Mouse (Mus musculus) olfactory bulb, adult 2 months (tissue): Measurements from ENCODE around the gene Hk1.

Experiments
- CTCF ChIP-seq: fragments of 200-500 bp; IDR thresholded peaks from 2 replicates; pipeline ENCODE4 v1.5.1; 2012; ENCODE audit warnings: low read depth, mild to moderate bottlenecking, low read length, moderate library complexity; ENCODE audit not compliant: insufficient read depth
- POLR2A ChIP-seq: fragments of 200-500 bp; IDR thresholded peaks from 2 replicates; pipeline ENCODE4 v1.6.1; 2012; ENCODE audit warnings: mild to moderate bottlenecking, low read depth, low read length, moderate library complexity; ENCODE audit not compliant: insufficient read depth

DNA sequence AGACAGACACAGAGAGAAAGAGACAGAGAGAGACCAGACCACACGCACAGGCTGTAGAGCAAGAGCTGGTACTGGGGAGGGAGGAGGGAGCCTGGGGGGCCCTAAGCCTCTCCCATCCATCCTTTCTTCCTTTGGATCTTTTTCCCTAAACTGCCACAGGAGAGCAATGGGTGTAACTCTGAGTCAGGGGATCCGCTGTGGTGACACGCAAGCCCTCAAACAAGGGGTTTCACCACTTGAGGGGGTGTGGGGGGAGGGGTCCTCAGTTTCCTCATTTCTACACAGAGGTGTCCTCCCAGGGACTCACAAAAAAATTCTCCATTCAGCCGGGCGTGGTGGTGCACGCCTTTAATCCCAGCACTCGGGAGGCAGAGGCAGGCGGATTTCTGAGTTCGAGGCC lies 48.4 kb downstream of the Hk1 start:
- no peak for TF ChIP-seq CTCF
- no peak for TF ChIP-seq POLR2A
